Mouse (Mus musculus) ES-E14 (cell line): ENCODE data around the gene Smad9. TPM values are rescaled to one million over a fixed set of nuclear protein-coding genes. Genes with fewer than 3 reads are reported as not detected.

Experiments used
- DNase-seq: peaks from one replicate; pipeline ENCODE4 v3.0.0-alpha.2; 2013; ENCODE audit warnings: low read depth, low spot score
- H3K27ac ChIP-seq: 2 replicates; pipeline ENCODE4 v1.5.1; 2012; ENCODE audit warnings: low read depth, mild to moderate bottlenecking, low read length, moderate library complexity, mixed read lengths; ENCODE audit not compliant: poor library complexity, insufficient read depth, severe bottlenecking
- H3K36me3 ChIP-seq: 2 replicates; pipeline ENCODE4 v1.6.1; 2012; ENCODE audit warnings: mild to moderate bottlenecking, low read length, moderate library complexity, mixed read lengths; ENCODE audit not compliant: control insufficient read depth, poor library complexity, insufficient read depth, severe bottlenecking
- H3K4me1 ChIP-seq, 2 experiments: fragments of 150-350 bp in 1 of 2; sonication (generic) in 1 of 2; 2 replicates each; pipeline ENCODE4 v1.6.1; 2012; ENCODE audit warnings: low read length in 2 of 2, mild to moderate bottlenecking in 1 of 2, mixed read lengths in 1 of 2; ENCODE audit not compliant: control insufficient read depth in 2 of 2, insufficient read depth in 2 of 2, poor library complexity in 1 of 2
- H3K4me3 ChIP-seq, 2 experiments: fragments of 150-350 bp in 1 of 2; sonication (generic) in 1 of 2; 2 replicates each; pipeline ENCODE4 v1.5.1; 2012; ENCODE audit warnings: low read length in 2 of 2, low read depth in 1 of 2, mild to moderate bottlenecking in 1 of 2, mixed read lengths in 1 of 2; ENCODE audit not compliant: insufficient read depth in 1 of 2, poor library complexity in 1 of 2, severe bottlenecking in 1 of 2
- H3K9ac ChIP-seq: 2 replicates; pipeline ENCODE4 v1.6.1; 2012; ENCODE audit warnings: low read depth, mild to moderate bottlenecking, low read length, mixed read lengths; ENCODE audit not compliant: poor library complexity, insufficient read depth, severe bottlenecking
- H3K9me3 ChIP-seq: fragments of 150-350 bp; sonication (generic); 2 replicates; pipeline ENCODE4 v1.6.1; 2012; ENCODE audit warnings: low read depth, mild to moderate bottlenecking, low read length; ENCODE audit not compliant: control insufficient read depth, insufficient read depth
- CHD2 ChIP-seq: IDR thresholded peaks from 2 replicates; pipeline ENCODE4 v1.6.1; 2014; ENCODE audit warnings: mild to moderate bottlenecking, low read depth, low read length, inconsistent platforms
- HCFC1 ChIP-seq: IDR thresholded peaks from 2 replicates; pipeline ENCODE4 v1.6.1; 2012; ENCODE audit warnings: low read length, inconsistent platforms, borderline replicate concordance; ENCODE audit not compliant: insufficient read depth
- MAFK ChIP-seq: IDR thresholded peaks from 2 replicates; pipeline ENCODE4 v1.6.1; 2014; ENCODE audit warnings: mild to moderate bottlenecking, low read depth, low read length, inconsistent platforms; ENCODE audit not compliant: insufficient read depth
- ZC3H11A ChIP-seq: IDR thresholded peaks from 2 replicates; pipeline ENCODE4 v1.6.1; 2012; ENCODE audit warnings: low read depth, mild to moderate bottlenecking, inconsistent platforms, low read length, borderline replicate concordance
- ZNF384 ChIP-seq: IDR thresholded peaks from 2 replicates; pipeline ENCODE4 v1.6.1; 2012; ENCODE audit warnings: low read depth, low read length, inconsistent platforms
- in situ Hi-C, 2 experiments: fragments of 600-800 bp; cut with MboI; formaldehyde crosslinking; loops; one replicate each; pipeline ENCODE4 v1.15.1; 2025; ENCODE audit warnings: low sequenced_read_pairs in 2 of 2, inconsistent platforms in 1 of 2; ENCODE audit not compliant: unreplicated experiment in 2 of 2
- total RNA-seq: library from RNA; depleted of rRNA; stranded (reverse); fragments of 300-350 nt; gene quantifications from 2 replicates; pipeline ENCODE4 v1.2.3, GENCODE M21; 2012

Gene Smad9
- total RNA-seq, 1 experiment, result 0.54 TPM

DNA sequence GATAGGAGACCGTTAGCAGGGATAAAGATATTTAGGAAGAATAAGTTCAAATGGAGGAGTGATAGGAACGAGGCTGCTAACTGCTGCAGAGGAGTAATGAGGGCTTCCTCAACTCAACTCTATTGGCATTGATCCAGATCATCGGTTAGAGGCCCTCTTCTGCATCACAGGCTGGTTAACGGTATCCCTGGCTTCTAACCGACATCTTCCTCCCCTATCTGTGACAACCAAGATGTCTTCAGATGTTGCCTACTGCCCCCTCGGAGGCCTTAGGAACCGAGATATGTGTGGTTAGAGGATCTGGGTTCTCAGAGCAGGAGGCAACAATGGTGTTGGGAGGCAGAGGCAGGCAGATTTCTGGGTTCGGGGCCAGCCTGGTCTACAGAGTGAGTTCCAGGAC lies 13.2 kb downstream of the Smad9 start:
- Histone ChIP-seq H3K36me3 (no peaks in the 10 kb centered on the region), H3K27ac (no peak overlapping the region), H3K9me3 (no peaks in the 10 kb centered on the region), H3K4me1 (peaks cover 0 to 4% of the 10 kb centered on the region in 2 experiments; a peak in 2 of 4 replicates), H3K4me3 (no peak overlapping the region), H3K9ac (no peak overlapping the region)
- DNase-seq, result no peak
- in situ Hi-C loops, result no loop called here
- TF ChIP-seq MAFK (no peak), ZC3H11A (no peak), ZNF384 (no peak), CHD2 (no peak), HCFC1 (no peak)

DNA sequence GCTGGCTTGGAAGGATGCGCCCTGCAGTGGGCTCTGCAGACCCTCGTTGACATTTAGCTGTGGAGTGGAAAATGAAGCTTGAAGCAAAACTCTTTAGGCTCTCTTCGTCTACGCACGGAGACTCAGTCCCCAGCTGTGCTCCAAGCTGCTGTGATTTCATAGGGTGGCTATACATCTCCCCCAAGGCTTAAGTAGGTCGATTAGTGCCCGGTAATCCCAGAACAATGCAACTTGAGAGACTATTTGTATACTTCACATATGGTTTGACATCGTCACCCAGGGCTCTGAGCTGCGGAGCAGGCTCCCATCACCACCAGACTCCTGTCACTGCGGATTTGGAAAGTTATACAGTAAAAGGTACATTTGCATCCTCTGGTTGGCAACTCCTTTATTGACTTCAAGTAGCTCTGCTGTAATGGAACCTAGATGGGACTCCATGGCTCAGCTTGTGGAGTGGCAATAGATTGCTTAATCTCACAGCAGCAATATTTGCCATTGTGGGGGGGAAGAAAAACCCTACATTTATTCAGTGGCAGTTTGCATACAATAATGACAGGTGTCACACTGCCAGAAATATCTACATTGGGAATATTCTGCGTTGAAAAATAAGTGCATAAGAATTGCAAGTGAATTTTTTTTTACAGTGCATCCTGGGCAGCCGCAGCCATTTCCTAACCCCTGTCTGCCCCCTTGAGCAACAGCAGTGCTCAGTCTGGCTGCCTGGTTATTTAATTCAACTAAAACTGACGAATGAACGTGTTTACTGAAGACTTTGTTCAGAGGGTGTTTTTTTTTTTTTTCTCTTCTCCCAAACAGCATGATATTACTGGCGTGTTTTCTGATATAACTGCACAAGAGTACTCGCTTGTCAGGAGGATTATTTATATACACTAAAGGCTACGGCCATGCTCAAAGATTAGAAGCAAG lies 14.2 kb downstream of the Smad9 start:
- TF ChIP-seq CHD2, result no peak
- TF ChIP-seq HCFC1, result no peak
- no peak for TF ChIP-seq MAFK
- TF ChIP-seq ZNF384, result no peak
- TF ChIP-seq ZC3H11A, result no peak
- H3K4me1 ChIP-seq, result 0 out of 4 replicates have a peak, but pooled peaks cover 0 to under 1% of the 10 kb centered on the region in 2 experiments
- H3K9ac ChIP-seq, result no peak overlapping the region
- H3K36me3 ChIP-seq, result no peaks in the 10 kb centered on the region
- DNase-seq, result no peak
- in situ Hi-C loops, result no loop called here
- H3K27ac ChIP-seq, result no peak overlapping the region
- no peaks in the 10 kb centered on the region for H3K9me3 ChIP-seq
- no peak overlapping the region for H3K4me3 ChIP-seq

DNA sequence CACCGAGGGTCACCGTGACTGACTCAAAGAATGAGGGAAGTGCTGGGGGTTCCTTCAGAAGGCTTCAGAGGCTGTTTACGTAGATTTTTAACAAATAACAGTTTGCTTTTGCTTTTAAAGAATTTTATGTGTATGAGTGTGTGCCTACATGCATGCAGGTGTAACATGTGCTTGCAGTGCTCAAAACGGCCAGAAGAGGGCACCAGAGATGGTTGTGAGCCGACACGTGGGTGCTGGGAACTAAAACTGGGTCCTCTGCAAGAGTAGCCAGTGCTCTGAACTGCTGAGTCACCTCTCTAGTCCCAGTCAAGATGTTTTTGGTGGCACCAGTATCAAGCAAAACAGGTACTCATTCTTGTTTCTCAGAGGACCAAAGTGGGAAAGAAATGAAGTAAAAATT lies 18.2 kb downstream of the Smad9 start:
- H3K9ac ChIP-seq, result no peak overlapping the region
- no peaks in the 10 kb centered on the region for H3K4me1 ChIP-seq
- H3K4me3 ChIP-seq, result no peak overlapping the region
- no peak for TF ChIP-seq ZNF384
- TF ChIP-seq MAFK, result 0 out of 2 replicates have a peak, but pooled peaks have one; percentile 26
- H3K27ac ChIP-seq, result no peak overlapping the region
- no peaks in the 10 kb centered on the region for H3K9me3 ChIP-seq
- in situ Hi-C loops, result no loop called here
- no peaks in the 10 kb centered on the region for H3K36me3 ChIP-seq
- DNase-seq, result no peak

DNA sequence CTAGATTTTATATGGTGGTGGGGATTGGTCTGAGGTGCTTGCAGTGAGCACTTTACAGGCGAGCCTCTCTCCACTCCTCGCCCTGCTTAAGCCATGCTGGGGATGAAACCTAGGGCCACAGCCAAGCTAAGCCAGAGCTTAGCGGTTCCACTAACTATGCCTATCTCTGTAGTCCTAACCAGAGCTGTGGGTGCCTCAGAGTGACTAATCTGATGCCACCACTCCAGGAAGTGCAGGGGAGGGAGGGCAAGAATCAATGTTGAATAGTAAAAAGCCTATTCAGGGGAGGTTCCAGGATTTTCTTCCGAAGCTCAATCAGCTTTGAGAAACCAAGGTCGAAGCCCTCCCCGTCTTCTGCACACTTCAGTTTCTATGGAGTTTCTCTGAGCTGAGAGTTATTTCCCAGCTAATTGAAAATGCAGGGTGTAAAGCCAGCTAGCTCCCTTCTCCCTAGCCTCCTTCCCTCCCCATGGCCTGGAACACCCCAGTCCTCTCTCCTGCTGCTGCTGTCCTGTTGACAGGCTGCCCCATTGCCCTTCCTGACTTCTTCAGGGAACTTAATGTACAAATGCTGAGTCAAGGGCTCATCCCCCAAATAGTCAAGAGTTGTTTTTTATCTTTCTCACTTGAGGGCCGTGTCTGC lies 20.7 kb downstream of the Smad9 start:
- H3K9me3 ChIP-seq, result no peaks in the 10 kb centered on the region
- no peaks in the 10 kb centered on the region for H3K36me3 ChIP-seq
- no peak overlapping the region for H3K4me3 ChIP-seq
- in situ Hi-C loops, result no loop called here
- no peak overlapping the region for H3K9ac ChIP-seq
- no peak for TF ChIP-seq ZC3H11A
- no peak for TF ChIP-seq HCFC1
- no peak for TF ChIP-seq ZNF384
- TF ChIP-seq CHD2, result no peak
- TF ChIP-seq MAFK, result no peak
- no peak overlapping the region for H3K27ac ChIP-seq
- no peaks in the 10 kb centered on the region for H3K4me1 ChIP-seq
- no peak for DNase-seq
